10 mouse cellular contexts compared by ENCODE assay signal in the genomic region with DNA sequence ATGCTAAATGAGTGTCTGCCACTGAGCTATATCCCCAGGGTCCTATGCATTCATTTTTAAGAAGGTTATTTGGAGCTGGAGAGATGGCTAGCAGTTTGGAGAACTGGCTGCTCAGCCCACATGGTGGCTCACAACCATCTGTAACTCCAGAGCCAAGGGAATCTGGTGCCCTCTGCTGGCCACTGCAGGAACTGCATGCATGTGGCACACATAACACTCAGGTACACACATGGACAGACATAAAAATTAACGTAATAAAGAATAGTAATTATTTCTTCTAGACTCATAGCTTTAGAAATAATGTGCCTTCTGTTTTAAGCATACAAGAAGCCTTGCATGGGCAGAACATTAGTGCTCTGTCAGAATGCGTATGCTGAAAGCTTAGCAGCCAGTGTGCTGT.
DNase-seq lines count a peak whose midpoint lies in the region; ATAC-seq and TF ChIP-seq lines count a peak whose summit lies in the region.
"Had no signal": no experiment of that assay in that cellular context is flagged by ENCODE, and none has a peak within 500 bp of the region (broad histone marks: within the 10 kb centered on the region; RNA-seq: fewer than 3 reads in every experiment).

No protein-coding gene starts in this region.

- no peak for TF ChIP-seq POLR2A in cortical plate, adult 2 months (IDR thresholded peaks at IDR 0.05; ENCODE audit: extremely low read depth, insufficient read depth, low read length)

- no peak overlapping the region for H3K4me2 ChIP-seq in forebrain, postnatal 0 days (ENCODE audit: low read depth)
- no peak overlapping the region for H3K4me2 ChIP-seq in forebrain, embryonic 14.5 days (ENCODE audit: low read length)
- H3K4me2 ChIP-seq in neural tube, embryonic 11.5 days (ENCODE audit: low read depth): no peak overlapping the region
- no peak overlapping the region for H3K4me2 ChIP-seq in neural tube, embryonic 15.5 days
- H3K4me2 ChIP-seq: heart, embryonic 15.5 days; stomach, embryonic 15.5 days had no signal

- H3K4me1 ChIP-seq in forebrain, postnatal 0 days (ENCODE audit: insufficient read depth): no peaks in the 10 kb centered on the region
- H3K4me1 ChIP-seq in forebrain, embryonic 14.5 days (ENCODE audit: control insufficient read depth, insufficient read depth, low read length): no peaks in the 10 kb centered on the region
- no peaks in the 10 kb centered on the region for H3K4me1 ChIP-seq in neural tube, embryonic 11.5 days (ENCODE audit: control insufficient read depth, insufficient read depth, low read length)
- no peaks in the 10 kb centered on the region for H3K4me1 ChIP-seq in neural tube, embryonic 15.5 days
- no peaks in the 10 kb centered on the region for H3K4me1 ChIP-seq in cortical plate, adult 2 months (ENCODE audit: control insufficient read depth, insufficient read depth, low read length)
- H3K4me1 ChIP-seq: heart, embryonic 15.5 days; stomach, embryonic 15.5 days had no signal

- peak; percentile 9 for DNase-seq in forebrain, postnatal 0 days
- no peak for DNase-seq in forebrain, embryonic 14.5 days (ENCODE audit: low spot score)
- DNase-seq in neural tube, embryonic 11.5 days (ENCODE audit: low spot score): peak; percentile 22
- peak; percentile 42 for DNase-seq in thymus, postnatal 14 days
- DNase-seq in adrenal gland, adult 18-20 months (ENCODE audit: low spot score in 2 of 2): no peak
- DNase-seq in left cerebral cortex, postnatal 10 days (ENCODE audit: extremely low spot score in 1 of 2, low spot score in 2 of 2): no peak

- no peaks in the 10 kb centered on the region for H3K36me3 ChIP-seq in forebrain, postnatal 0 days (ENCODE audit: insufficient read depth)
- no peaks in the 10 kb centered on the region for H3K36me3 ChIP-seq in forebrain, embryonic 14.5 days (ENCODE audit: control insufficient read depth, insufficient read depth, low read length)
- no peaks in the 10 kb centered on the region for H3K36me3 ChIP-seq in neural tube, embryonic 11.5 days (ENCODE audit: control insufficient read depth, insufficient read depth, low read length)
- no peaks in the 10 kb centered on the region for H3K36me3 ChIP-seq in neural tube, embryonic 15.5 days
- H3K36me3 ChIP-seq: heart, embryonic 15.5 days; stomach, embryonic 15.5 days had no signal

- TF ChIP-seq CTCF in forebrain, postnatal 0 days (IDR thresholded peaks at IDR 0.05; ENCODE audit: low read depth): peak; percentile 62
- 0 out of 2 replicates have a peak, but pooled peaks have one; percentile 14 for TF ChIP-seq CTCF in cortical plate, adult 2 months (IDR thresholded peaks at IDR 0.05; ENCODE audit: extremely low read depth, insufficient read depth, low read length)

- no peak overlapping the region for H3K27ac ChIP-seq in forebrain, postnatal 0 days (ENCODE audit: low read depth, low read length)
- no peak overlapping the region for H3K27ac ChIP-seq in forebrain, embryonic 14.5 days (ENCODE audit: low read depth, low read length)
- no peak overlapping the region for H3K27ac ChIP-seq in neural tube, embryonic 11.5 days (ENCODE audit: low read depth, low read length)
- H3K27ac ChIP-seq in neural tube, embryonic 15.5 days (replicated peaks): no peak overlapping the region
- H3K27ac ChIP-seq in cortical plate, adult 2 months (ENCODE audit: insufficient read depth, low read length): no peak overlapping the region
- H3K27ac ChIP-seq: heart, embryonic 15.5 days; stomach, embryonic 15.5 days had no signal

- ATAC-seq in forebrain, postnatal 0 days: no peak
- no peak for ATAC-seq in forebrain, embryonic 14.5 days
- no peak for ATAC-seq in neural tube, embryonic 11.5 days (ENCODE audit: insufficient read depth, low FRiP score, low TSS enrichment)
- ATAC-seq in neural tube, embryonic 15.5 days (ENCODE audit: low FRiP score): no peak

- H3K9ac ChIP-seq in forebrain, postnatal 0 days: no peak overlapping the region
- no peak overlapping the region for H3K9ac ChIP-seq in forebrain, embryonic 14.5 days (ENCODE audit: low read length)
- H3K9ac ChIP-seq in neural tube, embryonic 11.5 days (ENCODE audit: low read length): no peak overlapping the region
- H3K9ac ChIP-seq in neural tube, embryonic 15.5 days (replicated peaks): no peak overlapping the region
- H3K9ac ChIP-seq: heart, embryonic 15.5 days; stomach, embryonic 15.5 days had no signal

- intact Hi-C loops in left cerebral cortex, postnatal 10 days (cut with DNase I): no loop called here

- WGBS in forebrain, postnatal 0 days: 94% methylated on average over 2 of the region's 2 CpGs
- WGBS in forebrain, embryonic 14.5 days: 97% methylated on average over 2 of the region's 2 CpGs
- 92% methylated on average over 2 of the region's 2 CpGs for WGBS in neural tube, embryonic 11.5 days
- WGBS in neural tube, embryonic 15.5 days: 95% methylated on average over 2 of the region's 2 CpGs

- H3K27me3 ChIP-seq in forebrain, postnatal 0 days (ENCODE audit: insufficient read depth, low read length): no peaks in the 10 kb centered on the region
- no peaks in the 10 kb centered on the region for H3K27me3 ChIP-seq in forebrain, embryonic 14.5 days (replicated peaks; ENCODE audit: control insufficient read depth, insufficient read depth, low read length)
- no peaks in the 10 kb centered on the region for H3K27me3 ChIP-seq in neural tube, embryonic 11.5 days (ENCODE audit: control insufficient read depth, insufficient read depth, low read length)
- H3K27me3 ChIP-seq in neural tube, embryonic 15.5 days (replicated peaks): no peaks in the 10 kb centered on the region
- H3K27me3 ChIP-seq: heart, embryonic 15.5 days; stomach, embryonic 15.5 days had no signal

- H3K9me3 ChIP-seq in forebrain, postnatal 0 days (ENCODE audit: low read length): peaks cover 4% of the 10 kb centered on the region; the same call in 1 of the 2 replicates
- 0 out of 2 replicates have a peak, but pooled peaks cover 7% of the 10 kb centered on the region for H3K9me3 ChIP-seq in forebrain, embryonic 14.5 days (replicated peaks; ENCODE audit: control insufficient read depth, low read length)
- H3K9me3 ChIP-seq in neural tube, embryonic 11.5 days (ENCODE audit: control insufficient read depth, low read length): no peaks in the 10 kb centered on the region
- H3K9me3 ChIP-seq in neural tube, embryonic 15.5 days (replicated peaks): 0 out of 2 replicates have a peak, but pooled peaks cover 3% of the 10 kb centered on the region
- H3K9me3 ChIP-seq: stomach, embryonic 15.5 days had no signal

- H3K4me3 ChIP-seq in forebrain, postnatal 0 days (ENCODE audit: low read depth, low read length): no peak overlapping the region
- H3K4me3 ChIP-seq in forebrain, embryonic 14.5 days (ENCODE audit: low read depth, low read length): no peak overlapping the region
- no peak overlapping the region for H3K4me3 ChIP-seq in neural tube, embryonic 11.5 days (ENCODE audit: low read depth, low read length)
- no peak overlapping the region for H3K4me3 ChIP-seq in neural tube, embryonic 15.5 days (replicated peaks)
- H3K4me3 ChIP-seq in cortical plate, adult 2 months (ENCODE audit: insufficient read depth, low read length): no peak overlapping the region
- H3K4me3 ChIP-seq: heart, embryonic 15.5 days; stomach, embryonic 15.5 days had no signal

Comparison
In these comparisons a context has a peak if more than half of its experiments do, and no peak if none do; other contexts are left out.
1. DNase-seq: peak in forebrain, postnatal 0 days (single experiment), neural tube, embryonic 11.5 days (single experiment) and thymus, postnatal 14 days (single experiment); none in forebrain, embryonic 14.5 days (single experiment), adrenal gland, adult 18-20 months (0 of 2) and left cerebral cortex, postnatal 10 days (0 of 2).